Comparison of ENCODE assay signal across 8 mouse cellular contexts in genomic region chr9:32271896-32272444, GRCm38 (mm10).
A peak's percentile ranks its signal among the peaks of the same experiment; 100 is the strongest.
DNase-seq lines count a peak whose midpoint lies in the region; ATAC-seq and TF ChIP-seq lines count a peak whose summit lies in the region.
"Had no signal": no experiment of that assay in that cellular context is flagged by ENCODE, and none has a peak within 500 bp of the region (broad histone marks: within the 10 kb centered on the region; RNA-seq: fewer than 3 reads in every experiment).

No protein-coding gene starts in this region.

- TF ChIP-seq CTCF in Patski (IDR thresholded peaks at IDR 0.05): peak; percentile 88
- TF ChIP-seq CTCF in hindbrain, postnatal 0 days (IDR thresholded peaks at IDR 0.05; ENCODE audit: low read depth): peak; percentile 82

- DNase-seq in Patski (ENCODE audit: low read depth, low spot score): peak; percentile 73
- peak; percentile 62 for DNase-seq in brain, embryonic 18.5 days (ENCODE audit: low read depth, low spot score)
- DNase-seq in hindbrain, postnatal 0 days (ENCODE audit: low spot score): peak; percentile 93
- peak; percentile 47 for DNase-seq in left cerebral cortex, adult 11 months (ENCODE audit: low spot score)
- peak; percentile 53 for DNase-seq in midbrain, embryonic 10.5 days (ENCODE audit: low spot score)
- DNase-seq in skeletal muscle tissue, adult 2 months (ENCODE audit: low read depth, low spot score): peak; percentile 57

- H3K36me3 ChIP-seq in forebrain, embryonic 13.5 days (ENCODE audit: poor library complexity, severe bottlenecking): no peaks in the 10 kb centered on the region
- no peaks in the 10 kb centered on the region for H3K36me3 ChIP-seq in hindbrain, postnatal 0 days (ENCODE audit: insufficient read depth, low read length)
- H3K36me3 ChIP-seq in midbrain, embryonic 10.5 days: no peaks in the 10 kb centered on the region
- H3K36me3 ChIP-seq: limb, embryonic 12.5 days had no signal

- in situ Hi-C loops in Patski (cut with MboI; ENCODE audit: low pct_unique_long_range_greater_than_20kb): loop anchor here (5.0 to 25.0 kb wide), 5 partner anchors 70 to 825 kb away; partner anchors contain the start of gene Kcnj5

- H3K27ac ChIP-seq in forebrain, embryonic 13.5 days: no peak overlapping the region
- H3K27ac ChIP-seq in hindbrain, postnatal 0 days: no peak overlapping the region
- no peak overlapping the region for H3K27ac ChIP-seq in midbrain, embryonic 10.5 days (replicated peaks)
- H3K27ac ChIP-seq: limb, embryonic 12.5 days had no signal

- POLR2A ChIA-PET in Patski (lab: Charles Lee): no interaction called here

- ATAC-seq in Patski: peak; percentile 86
- peak; percentile 75; the same call in 1 of the 2 replicates for ATAC-seq in forebrain, embryonic 13.5 days
- ATAC-seq in hindbrain, postnatal 0 days: peak; percentile 77

- no peak overlapping the region for H3K4me2 ChIP-seq in forebrain, embryonic 13.5 days
- H3K4me2 ChIP-seq in hindbrain, postnatal 0 days (ENCODE audit: low read depth, low read length): no peak overlapping the region
- H3K4me2 ChIP-seq: limb, embryonic 12.5 days had no signal

- no peak overlapping the region for H3K4me3 ChIP-seq in forebrain, embryonic 13.5 days
- no peak overlapping the region for H3K4me3 ChIP-seq in hindbrain, postnatal 0 days (ENCODE audit: low read length)
- no peak overlapping the region for H3K4me3 ChIP-seq in midbrain, embryonic 10.5 days
- H3K4me3 ChIP-seq: limb, embryonic 12.5 days had no signal

- peaks cover 11% of the 10 kb centered on the region for H3K27me3 ChIP-seq in Patski
- H3K27me3 ChIP-seq in forebrain, embryonic 13.5 days: peaks cover 23% of the 10 kb centered on the region
- H3K27me3 ChIP-seq in hindbrain, postnatal 0 days (ENCODE audit: insufficient read depth, low read length): no peaks in the 10 kb centered on the region
- H3K27me3 ChIP-seq in midbrain, embryonic 10.5 days (ENCODE audit: low read depth, poor library complexity, severe bottlenecking): no peaks in the 10 kb centered on the region
- H3K27me3 ChIP-seq: limb, embryonic 12.5 days had no signal

- 11% methylated on average over 5 of the region's 5 CpGs for WGBS in forebrain, embryonic 13.5 days
- WGBS in hindbrain, postnatal 0 days: 14% methylated on average over 5 of the region's 5 CpGs
- WGBS in midbrain, embryonic 10.5 days: 12% methylated on average over 5 of the region's 5 CpGs

- no peaks in the 10 kb centered on the region for H3K4me1 ChIP-seq in forebrain, embryonic 13.5 days
- no peaks in the 10 kb centered on the region for H3K4me1 ChIP-seq in hindbrain, postnatal 0 days (ENCODE audit: insufficient read depth, low read length)
- no peaks in the 10 kb centered on the region for H3K4me1 ChIP-seq in midbrain, embryonic 10.5 days

- no peaks in the 10 kb centered on the region for H3K9me3 ChIP-seq in forebrain, embryonic 13.5 days (replicated peaks)
- no peaks in the 10 kb centered on the region for H3K9me3 ChIP-seq in hindbrain, postnatal 0 days (ENCODE audit: low read length)
- H3K9me3 ChIP-seq in midbrain, embryonic 10.5 days (replicated peaks): no peaks in the 10 kb centered on the region
- H3K9me3 ChIP-seq: limb, embryonic 12.5 days had no signal

- H3K9ac ChIP-seq in forebrain, embryonic 13.5 days: no peak overlapping the region
- no peak overlapping the region for H3K9ac ChIP-seq in hindbrain, postnatal 0 days (replicated peaks; ENCODE audit: low read length)
- H3K9ac ChIP-seq: limb, embryonic 12.5 days had no signal

- CTCF ChIA-PET in Patski (lab: Charles Lee): interaction anchor here (0.6 to 4.6 kb wide), 18 partner anchors 9 to 713 kb away, joined by 3 to 34 read pairs (median 4); no protein-coding TSS in a partner anchor
